Mouse (Mus musculus): ENCODE data around the gene Zfp651.
A peak's percentile ranks its signal among the peaks of the same experiment; 100 is the strongest.

Zfp651 gene

GRCm38 (mm10) chr9:121810081-121810821 lies 51.1 kb downstream of the Zfp651 start:
- DNase-seq (ENCODE audit: low spot score in 2 of 2) = no peak

DNA sequence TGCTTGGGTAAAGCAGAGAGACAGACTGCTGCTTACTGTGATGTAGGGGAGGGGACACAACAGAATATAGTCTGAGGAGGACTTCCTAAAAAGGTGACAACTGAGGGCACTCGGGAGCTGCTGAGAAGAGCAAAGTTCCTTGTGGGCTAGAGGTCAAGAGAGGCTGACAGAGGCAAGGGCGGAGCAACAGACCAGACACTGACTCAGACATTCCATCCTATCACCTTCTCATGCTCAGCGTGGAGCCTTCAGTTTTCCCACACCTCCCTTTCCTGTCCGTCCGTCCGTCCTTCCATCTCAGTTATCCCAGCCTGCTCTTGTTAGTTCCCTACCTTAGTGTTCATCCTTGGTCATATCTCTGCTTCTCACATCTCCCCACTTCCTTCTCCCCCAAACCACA lies 56.1 kb downstream of the Zfp651 start:
- no peak for DNase-seq (ENCODE audit: low spot score in 2 of 2)

GRCm38 (mm10) chr9:121819073-121819770 lies 60.1 kb downstream of the Zfp651 start:
- DNase-seq (ENCODE audit: low spot score in 2 of 2) = peak; percentile 15 to 56

- peak in 1 of 2 experiments; percentile 13 for DNase-seq (ENCODE audit: low spot score in 2 of 2)
These were observed 60.8 kb downstream of the Zfp651 start for GRCm38 (mm10) chr9:121819771-121820471.

GRCm38 (mm10) chr9:121820765-121821164 lies 61.6 kb downstream of the Zfp651 start:
- no peak for DNase-seq (ENCODE audit: low spot score in 2 of 2)
